Mouse (Mus musculus): ENCODE results near the gene E2f3. TPM values are rescaled to one million over a fixed set of nuclear protein-coding genes. Genes with fewer than 3 reads are reported as not detected.

Gene E2f3
- polyA plus RNA-seq, 1 experiment from 2014 or later, result 6.5 TPM

GRCm38 (mm10) chr13:29946045-29946444 is 39.8 kb downstream of the E2f3 start:
- Histone ChIP-seq H3K9me3 (replicated peaks; ENCODE audit: control insufficient read depth, low read length) (no peaks in the 10 kb centered on the region), H3K9ac (ENCODE audit: low read length) (no peak overlapping the region), H3K4me2 (ENCODE audit: low read length) (no peak overlapping the region), H3K4me3 (ENCODE audit: low read depth, low read length) (no peak overlapping the region), H3K36me3 (ENCODE audit: control insufficient read depth, insufficient read depth, low read length) (0 out of 2 replicates have a peak, but pooled peaks cover 3% of the 10 kb centered on the region), H3K4me1 (ENCODE audit: control insufficient read depth, insufficient read depth, low read length) (no peaks in the 10 kb centered on the region), H3K27ac (ENCODE audit: low read depth, low read length) (no peak overlapping the region), H3K27me3 (replicated peaks; ENCODE audit: control insufficient read depth, insufficient read depth, low read length) (no peaks in the 10 kb centered on the region)
- DNase-seq (ENCODE audit: low spot score) (peak; percentile 30), ATAC-seq (peak; percentile 54; the same call in 1 of the 2 replicates)
- WGBS, result 82% methylated on average over 8 of the region's 8 CpGs

- H3K9me3 ChIP-seq (replicated peaks; ENCODE audit: control insufficient read depth, low read length), result no peaks in the 10 kb centered on the region
- H3K27ac ChIP-seq (ENCODE audit: low read depth, low read length), result no peak overlapping the region
- WGBS, result 77% methylated on average over 8 of the region's 9 CpGs
- H3K4me2 ChIP-seq (ENCODE audit: low read length), result no peak overlapping the region
- H3K27me3 ChIP-seq (replicated peaks; ENCODE audit: control insufficient read depth, insufficient read depth, low read length), result no peaks in the 10 kb centered on the region
- H3K36me3 ChIP-seq (ENCODE audit: control insufficient read depth, insufficient read depth, low read length), result 0 out of 2 replicates have a peak, but pooled peaks cover 6% of the 10 kb centered on the region
- no peak overlapping the region for H3K9ac ChIP-seq (ENCODE audit: low read length)
- no peak for ATAC-seq
- no peaks in the 10 kb centered on the region for H3K4me1 ChIP-seq (ENCODE audit: control insufficient read depth, insufficient read depth, low read length)
- no peak for DNase-seq (ENCODE audit: low spot score)
- no peak overlapping the region for H3K4me3 ChIP-seq (ENCODE audit: low read depth, low read length)
These were observed 40.8 kb downstream of the E2f3 start for GRCm38 (mm10) chr13:29944915-29945570.

GRCm38 (mm10) chr13:29944493-29944892 is 41.4 kb downstream of the E2f3 start:
- Histone ChIP-seq H3K9ac (ENCODE audit: low read length) (no peak overlapping the region), H3K36me3 (ENCODE audit: control insufficient read depth, insufficient read depth, low read length) (0 out of 2 replicates have a peak, but pooled peaks cover 6% of the 10 kb centered on the region), H3K9me3 (replicated peaks; ENCODE audit: control insufficient read depth, low read length) (no peaks in the 10 kb centered on the region), H3K4me3 (ENCODE audit: low read depth, low read length) (no peak overlapping the region), H3K27me3 (replicated peaks; ENCODE audit: control insufficient read depth, insufficient read depth, low read length) (no peaks in the 10 kb centered on the region), H3K27ac (ENCODE audit: low read depth, low read length) (no peak overlapping the region), H3K4me2 (ENCODE audit: low read length) (no peak overlapping the region), H3K4me1 (ENCODE audit: control insufficient read depth, insufficient read depth, low read length) (no peaks in the 10 kb centered on the region)
- DNase-seq (ENCODE audit: low spot score) (no peak), ATAC-seq (no peak)
- 94% methylated on average over 8 of the region's 8 CpGs for WGBS

- Histone ChIP-seq H3K36me3 (ENCODE audit: control insufficient read depth, insufficient read depth, low read length) (0 out of 2 replicates have a peak, but pooled peaks cover 6% of the 10 kb centered on the region), H3K4me3 (ENCODE audit: low read depth, low read length) (no peak overlapping the region), H3K9me3 (replicated peaks; ENCODE audit: control insufficient read depth, low read length) (no peaks in the 10 kb centered on the region), H3K4me1 (ENCODE audit: control insufficient read depth, insufficient read depth, low read length) (no peaks in the 10 kb centered on the region), H3K9ac (ENCODE audit: low read length) (no peak overlapping the region), H3K27me3 (replicated peaks; ENCODE audit: control insufficient read depth, insufficient read depth, low read length) (no peaks in the 10 kb centered on the region), H3K27ac (ENCODE audit: low read depth, low read length) (peak overlapping the region; percentile 30; the same call in 1 of the 2 replicates), H3K4me2 (ENCODE audit: low read length) (no peak overlapping the region)
- DNase-seq (ENCODE audit: low spot score), result peak; percentile 21
- 75% methylated on average over 3 of the region's 3 CpGs for WGBS
- ATAC-seq, result 0 out of 2 replicates have a peak, but pooled peaks have one; percentile 22
These were observed 42.3 kb downstream of the E2f3 start for GRCm38 (mm10) chr13:29943541-29944039.

- no peak overlapping the region for H3K4me3 ChIP-seq (ENCODE audit: low read depth, low read length)
- ATAC-seq (no peak), DNase-seq (ENCODE audit: low spot score) (no peak)
- 0 out of 2 replicates have a peak, but pooled peaks cover 6% of the 10 kb centered on the region for H3K36me3 ChIP-seq (ENCODE audit: control insufficient read depth, insufficient read depth, low read length)
- no peaks in the 10 kb centered on the region for H3K4me1 ChIP-seq (ENCODE audit: control insufficient read depth, insufficient read depth, low read length)
- H3K27me3 ChIP-seq (replicated peaks; ENCODE audit: control insufficient read depth, insufficient read depth, low read length), result no peaks in the 10 kb centered on the region
- no peak overlapping the region for H3K27ac ChIP-seq (ENCODE audit: low read depth, low read length)
- WGBS, result 89% methylated on average over 7 of the region's 7 CpGs
- H3K9ac ChIP-seq (ENCODE audit: low read length), result no peak overlapping the region
- H3K4me2 ChIP-seq (ENCODE audit: low read length), result no peak overlapping the region
- peaks cover 2% of the 10 kb centered on the region; the same call in 1 of the 2 replicates for H3K9me3 ChIP-seq (replicated peaks; ENCODE audit: control insufficient read depth, low read length)
These were observed 45.8 kb downstream of the E2f3 start for GRCm38 (mm10) chr13:29940071-29940470.

- H3K4me2 ChIP-seq (ENCODE audit: low read length), result no peak overlapping the region
- WGBS, result 91% methylated on average over 4 of the region's 4 CpGs
- H3K4me3 ChIP-seq (ENCODE audit: low read depth, low read length), result no peak overlapping the region
- 0 out of 2 replicates have a peak, but pooled peaks cover 6% of the 10 kb centered on the region for H3K36me3 ChIP-seq (ENCODE audit: control insufficient read depth, insufficient read depth, low read length)
- H3K27me3 ChIP-seq (replicated peaks; ENCODE audit: control insufficient read depth, insufficient read depth, low read length), result no peaks in the 10 kb centered on the region
- DNase-seq (ENCODE audit: low spot score) (no peak), ATAC-seq (no peak)
- H3K9ac ChIP-seq (ENCODE audit: low read length), result no peak overlapping the region
- H3K9me3 ChIP-seq (replicated peaks; ENCODE audit: control insufficient read depth, low read length), result peaks cover 2% of the 10 kb centered on the region; the same call in 1 of the 2 replicates
- no peaks in the 10 kb centered on the region for H3K4me1 ChIP-seq (ENCODE audit: control insufficient read depth, insufficient read depth, low read length)
- H3K27ac ChIP-seq (ENCODE audit: low read depth, low read length), result no peak overlapping the region
These were observed 46.5 kb downstream of the E2f3 start for GRCm38 (mm10) chr13:29939399-29939798.

GRCm38 (mm10) chr13:29938776-29939175 is 47.1 kb downstream of the E2f3 start:
- Histone ChIP-seq H3K4me2 (ENCODE audit: low read length) (no peak overlapping the region), H3K4me1 (ENCODE audit: control insufficient read depth, insufficient read depth, low read length) (no peaks in the 10 kb centered on the region), H3K27ac (ENCODE audit: low read depth, low read length) (no peak overlapping the region), H3K36me3 (ENCODE audit: control insufficient read depth, insufficient read depth, low read length) (0 out of 2 replicates have a peak, but pooled peaks cover 6% of the 10 kb centered on the region), H3K9ac (ENCODE audit: low read length) (no peak overlapping the region), H3K4me3 (ENCODE audit: low read depth, low read length) (no peak overlapping the region), H3K9me3 (replicated peaks; ENCODE audit: control insufficient read depth, low read length) (peaks cover 2% of the 10 kb centered on the region; the same call in 1 of the 2 replicates), H3K27me3 (replicated peaks; ENCODE audit: control insufficient read depth, insufficient read depth, low read length) (no peaks in the 10 kb centered on the region)
- no peak for DNase-seq (ENCODE audit: low spot score)
- ATAC-seq, result no peak
- 88% methylated on average over 6 of the region's 6 CpGs for whole genome bisulfite sequencing

- Histone ChIP-seq H3K9me3 (replicated peaks; ENCODE audit: control insufficient read depth, low read length) (no peaks in the 10 kb centered on the region), H3K9ac (ENCODE audit: low read length) (no peak overlapping the region), H3K36me3 (ENCODE audit: control insufficient read depth, insufficient read depth, low read length) (0 out of 2 replicates have a peak, but pooled peaks cover 2% of the 10 kb centered on the region), H3K27ac (ENCODE audit: low read depth, low read length) (no peak overlapping the region), H3K4me3 (ENCODE audit: low read depth, low read length) (no peak overlapping the region), H3K27me3 (replicated peaks; ENCODE audit: control insufficient read depth, insufficient read depth, low read length) (no peaks in the 10 kb centered on the region), H3K4me2 (ENCODE audit: low read length) (no peak overlapping the region), H3K4me1 (ENCODE audit: control insufficient read depth, insufficient read depth, low read length) (no peaks in the 10 kb centered on the region)
- DNase-seq (ENCODE audit: low spot score) (no peak), ATAC-seq (no peak)
- whole genome bisulfite sequencing, result 58% methylated on average over 3 of the region's 3 CpGs
These were observed 59.7 kb downstream of the E2f3 start for GRCm38 (mm10) chr13:29926168-29926567.

GRCm38 (mm10) chr13:29919841-29920240 is 66.0 kb downstream of the E2f3 start:
- no peaks in the 10 kb centered on the region for H3K27me3 ChIP-seq (replicated peaks; ENCODE audit: control insufficient read depth, insufficient read depth, low read length)
- H3K9me3 ChIP-seq (replicated peaks; ENCODE audit: control insufficient read depth, low read length), result no peaks in the 10 kb centered on the region
- no peaks in the 10 kb centered on the region for H3K4me1 ChIP-seq (ENCODE audit: control insufficient read depth, insufficient read depth, low read length)
- H3K9ac ChIP-seq (ENCODE audit: low read length), result no peak overlapping the region
- H3K4me2 ChIP-seq (ENCODE audit: low read length), result no peak overlapping the region
- DNase-seq (ENCODE audit: low spot score) (peak; percentile 2), ATAC-seq (no peak)
- peaks cover 43% of the 10 kb centered on the region for H3K36me3 ChIP-seq (ENCODE audit: control insufficient read depth, insufficient read depth, low read length)
- 88% methylated on average over 7 of the region's 7 CpGs for WGBS
- H3K4me3 ChIP-seq (ENCODE audit: low read depth, low read length), result no peak overlapping the region
- no peak overlapping the region for H3K27ac ChIP-seq (ENCODE audit: low read depth, low read length)

Measured in forebrain, embryonic 14.5 days (tissue).